Mouse (Mus musculus) cortical plate, adult 2 months (tissue): ENCODE results near the gene Hist1h3i.
"Not testable (repeated sequence)": the region's sequence is repeated elsewhere in the genome, so short reads cannot be mapped to it uniquely, and the experiment has no call there.

ENCODE experiments used
- CTCF ChIP-seq: fragments of 200-500 bp; IDR thresholded peaks from 2 replicates; pipeline ENCODE4 v1.5.1; 2011; ENCODE audit warnings: mild to moderate bottlenecking, control low read depth, low read length; ENCODE audit not compliant: insufficient read depth; ENCODE audit errors: extremely low read depth
- POLR2A ChIP-seq: fragments of 200-500 bp; IDR thresholded peaks from 2 replicates; pipeline ENCODE4 v1.6.1; 2011; ENCODE audit warnings: mild to moderate bottlenecking, low read length, control low read depth; ENCODE audit not compliant: insufficient read depth; ENCODE audit errors: extremely low read depth

DNA sequence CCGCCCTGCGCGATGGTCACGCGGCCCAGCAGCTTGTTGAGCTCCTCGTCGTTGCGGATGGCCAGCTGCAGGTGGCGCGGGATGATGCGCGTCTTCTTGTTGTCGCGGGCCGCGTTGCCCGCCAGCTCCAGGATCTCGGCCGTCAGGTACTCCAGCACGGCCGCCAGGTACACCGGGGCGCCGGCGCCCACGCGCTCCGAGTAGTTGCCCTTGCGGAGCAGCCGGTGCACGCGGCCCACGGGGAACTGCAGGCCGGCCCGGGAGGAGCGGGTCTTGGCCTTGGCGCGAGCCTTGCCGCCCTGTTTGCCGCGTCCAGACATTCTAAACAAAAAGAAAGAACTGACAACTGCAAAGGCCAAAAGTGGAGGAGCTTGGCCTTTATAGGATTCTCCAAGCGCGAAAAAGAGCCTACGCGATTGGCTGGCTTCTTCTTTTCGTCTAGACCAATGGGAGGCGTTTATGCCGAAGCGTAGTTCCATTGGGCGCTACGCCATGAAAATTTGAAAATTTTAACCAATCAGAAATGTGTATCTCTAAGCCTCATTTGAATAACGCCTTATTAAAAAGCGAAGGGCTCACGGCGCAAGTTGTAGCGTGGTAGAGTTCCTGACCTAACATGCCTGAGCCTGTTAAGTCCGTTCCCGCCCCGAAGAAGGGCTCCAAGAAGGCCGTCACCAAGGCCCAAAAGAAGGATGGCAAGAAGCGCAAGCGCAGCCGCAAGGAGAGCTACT is 3.9 kb upstream of the Hist1h3i start, which contains the start of the genes Hist1h2an and Hist1h2bp:
- TF ChIP-seq POLR2A: peak; percentile 53; the same call in 1 of the 2 replicates
- not testable (repeated sequence) for TF ChIP-seq CTCF
